Mouse (Mus musculus) limb, embryonic 10.5 days (tissue): ENCODE measurements around the gene Cd3d. TPM values are rescaled to one million over a fixed set of nuclear protein-coding genes. Genes with fewer than 3 reads are reported as not detected.

ENCODE experiments used
- DNase-seq: peaks from one replicate; pipeline ENCODE4 v3.0.0-alpha.2; 2017; ENCODE audit warnings: low spot score
- H3K27ac ChIP-seq: fragments of 300-500 bp; sonication (generic); 2 replicates; pipeline ENCODE4 v1.5.1; 2016; ENCODE audit warnings: mild to moderate bottlenecking
- H3K27me3 ChIP-seq: fragments of 300-500 bp; sonication (generic); 2 replicates; pipeline ENCODE4 v1.6.1; 2016; ENCODE audit warnings: low read depth, mild to moderate bottlenecking; ENCODE audit not compliant: poor library complexity, severe bottlenecking
- H3K36me3 ChIP-seq: fragments of 300-500 bp; sonication (generic); 2 replicates; pipeline ENCODE4 v1.6.1; 2016; ENCODE audit warnings: mild to moderate bottlenecking, moderate library complexity
- H3K4me1 ChIP-seq: fragments of 300-500 bp; sonication (generic); 2 replicates; pipeline ENCODE4 v1.6.1; 2016
- H3K4me3 ChIP-seq: fragments of 300-500 bp; sonication (generic); 2 replicates; pipeline ENCODE4 v1.5.1; 2016; ENCODE audit warnings: mild to moderate bottlenecking, moderate library complexity
- H3K9me3 ChIP-seq: fragments of 300-500 bp; sonication (generic); replicated peaks from 2 replicates; pipeline ENCODE4 v1.6.1; 2016; ENCODE audit warnings: mild to moderate bottlenecking
- WGBS: fragments of 180-500 bp; shearing (Covaris S2); methylation state at CpG from one replicate; pipeline ENCODE4 v1.1.7; 2016; 5-methylcytosine and 5-hydroxymethylcytosine counted together
- polyA plus RNA-seq: library from polyadenylated mRNA; unstranded; fragments of >200 nt; fragmentation: Nextera tagmentation; extraction: Ambion mirVana; gene quantifications from 2 replicates; pipeline ENCODE4 v1.2.1, GENCODE M21; 2016

The Cd3d gene
- polyA plus RNA-seq, 1 experiment from 2014 or later, result not detected

GRCm38 (mm10) chr9:44999171-44999570 lies 17.6 kb downstream of the Cd3d start:
- Histone ChIP-seq H3K9me3 (no peaks in the 10 kb centered on the region), H3K4me1 (no peaks in the 10 kb centered on the region), H3K36me3 (no peaks in the 10 kb centered on the region), H3K27me3 (no peaks in the 10 kb centered on the region), H3K27ac (no peak overlapping the region), H3K4me3 (no peak overlapping the region)
- no peak for DNase-seq
- 67% methylated on average over 6 of the region's 6 CpGs for WGBS

DNA sequence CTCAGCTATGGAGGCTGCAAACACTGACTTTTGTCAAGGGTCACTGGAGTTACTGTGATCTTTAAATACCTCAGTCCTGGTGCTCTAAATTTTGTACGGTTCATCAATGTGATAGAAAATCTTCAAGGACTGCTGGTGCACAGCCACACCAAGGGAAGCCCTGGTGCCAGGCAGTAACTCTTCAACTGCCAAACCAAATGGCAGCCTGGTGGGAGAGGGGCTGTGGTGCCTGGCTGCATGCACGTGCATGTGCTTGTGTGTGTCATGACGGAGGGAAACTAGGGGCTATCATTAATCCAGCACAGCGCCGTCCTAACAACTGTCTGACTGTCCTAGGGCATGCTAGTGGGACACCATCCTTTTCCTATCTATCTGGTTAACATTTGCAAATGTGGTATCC lies 18.2 kb downstream of the Cd3d start:
- Histone ChIP-seq H3K36me3 (no peaks in the 10 kb centered on the region), H3K27ac (no peak overlapping the region), H3K9me3 (no peaks in the 10 kb centered on the region), H3K4me3 (no peak overlapping the region), H3K27me3 (no peaks in the 10 kb centered on the region), H3K4me1 (no peaks in the 10 kb centered on the region)
- 79% methylated on average over 5 of the region's 5 CpGs for WGBS
- no peak for DNase-seq

- no peaks in the 10 kb centered on the region for H3K4me1 ChIP-seq
- H3K27me3 ChIP-seq, result no peaks in the 10 kb centered on the region
- no peaks in the 10 kb centered on the region for H3K9me3 ChIP-seq
- H3K4me3 ChIP-seq, result no peak overlapping the region
- H3K36me3 ChIP-seq, result no peaks in the 10 kb centered on the region
- no peak for DNase-seq
- no peak overlapping the region for H3K27ac ChIP-seq
- 71% methylated on average over 3 of the region's 3 CpGs for WGBS
These were observed 18.7 kb downstream of the Cd3d start for GRCm38 (mm10) chr9:45000249-45000648.

- Histone ChIP-seq H3K27ac (no peak overlapping the region), H3K4me1 (no peaks in the 10 kb centered on the region), H3K36me3 (no peaks in the 10 kb centered on the region), H3K9me3 (no peaks in the 10 kb centered on the region), H3K27me3 (0 out of 2 replicates have a peak, but pooled peaks cover 6% of the 10 kb centered on the region), H3K4me3 (no peak overlapping the region)
- DNase-seq, result no peak
- WGBS, result 80% methylated on average over 12 of the region's 12 CpGs
These were observed 25.8 kb downstream of the Cd3d start for GRCm38 (mm10) chr9:45007404-45007803.

- H3K4me1 ChIP-seq, result no peaks in the 10 kb centered on the region
- no peak overlapping the region for H3K27ac ChIP-seq
These were observed 26.8 kb downstream of the Cd3d start for GRCm38 (mm10) chr9:45008342-45008741.

GRCm38 (mm10) chr9:45009180-45010078 lies 27.8 kb downstream of the Cd3d start, which contains the start of gene Cd3e:
TSS of gene Cd3e (minus strand) at chr9:45009627.
- H3K27me3 ChIP-seq, result 0 out of 2 replicates have a peak, but pooled peaks cover 6% of the 10 kb centered on the region
- H3K36me3 ChIP-seq, result no peaks in the 10 kb centered on the region
- no peak for DNase-seq
- WGBS, result 88% methylated on average over 19 of the region's 19 CpGs
- no peak within 1 kb of the TSS for H3K4me3 ChIP-seq
- no peaks in the 10 kb centered on the region for H3K4me1 ChIP-seq
- no peaks in the 10 kb centered on the region for H3K9me3 ChIP-seq
- H3K27ac ChIP-seq, result no peak within 1 kb of the TSS

More at GRCm38 (mm10) chr9:45008342-45008741, 26.8 kb downstream of the Cd3d start:
- H3K9me3 ChIP-seq, result no peaks in the 10 kb centered on the region
- 89% methylated on average over 4 of the region's 4 CpGs for whole genome bisulfite sequencing
- no peaks in the 10 kb centered on the region for H3K36me3 ChIP-seq
- no peak overlapping the region for H3K4me3 ChIP-seq
- H3K27me3 ChIP-seq, result 0 out of 2 replicates have a peak, but pooled peaks cover 6% of the 10 kb centered on the region
- no peak for DNase-seq

GRCm38 (mm10) chr9:45010461-45010860 lies 28.9 kb downstream of the Cd3d start:
- no peak for DNase-seq
- H3K9me3 ChIP-seq, result no peaks in the 10 kb centered on the region
- H3K36me3 ChIP-seq, result no peaks in the 10 kb centered on the region
- 0 out of 2 replicates have a peak, but pooled peaks cover 6% of the 10 kb centered on the region for H3K27me3 ChIP-seq
- H3K27ac ChIP-seq, result no peak overlapping the region
- H3K4me3 ChIP-seq, result no peak overlapping the region
- no peaks in the 10 kb centered on the region for H3K4me1 ChIP-seq
- WGBS, result 74% methylated on average over 4 of the region's 4 CpGs

GRCm38 (mm10) chr9:45011291-45011690 lies 29.7 kb downstream of the Cd3d start:
- Histone ChIP-seq H3K36me3 (no peaks in the 10 kb centered on the region), H3K4me3 (no peak overlapping the region), H3K27me3 (0 out of 2 replicates have a peak, but pooled peaks cover 6% of the 10 kb centered on the region), H3K4me1 (no peaks in the 10 kb centered on the region), H3K27ac (no peak overlapping the region), H3K9me3 (no peaks in the 10 kb centered on the region)
- no peak for DNase-seq
- WGBS, result 58% methylated on average over 6 of the region's 6 CpGs

DNA sequence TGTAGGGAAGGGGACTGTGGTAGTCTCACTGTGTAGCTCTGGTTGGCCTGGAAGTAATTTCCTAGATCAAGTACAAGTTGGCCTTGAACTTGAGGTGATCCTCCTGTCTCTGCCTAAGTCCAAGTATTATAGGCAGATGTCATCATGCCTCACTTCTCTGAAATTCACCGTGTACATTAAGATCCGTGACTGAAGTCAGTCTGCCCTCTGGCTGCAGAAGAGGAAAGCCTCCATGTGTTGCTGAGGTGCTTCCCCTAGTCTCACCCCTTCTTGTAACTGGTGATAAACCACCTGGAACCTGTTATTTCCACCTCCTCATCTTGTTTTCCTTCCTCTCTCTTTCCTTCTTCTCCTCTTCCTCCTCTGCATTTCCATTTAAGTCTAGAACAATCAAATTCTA lies 33.3 kb downstream of the Cd3d start:
- WGBS, result 50% methylated on average over 2 of the region's 2 CpGs
- H3K4me1 ChIP-seq, result no peaks in the 10 kb centered on the region
- H3K27me3 ChIP-seq, result 0 out of 2 replicates have a peak, but pooled peaks cover 6% of the 10 kb centered on the region
- no peak overlapping the region for H3K27ac ChIP-seq
- no peak overlapping the region for H3K4me3 ChIP-seq
- DNase-seq, result no peak
- no peaks in the 10 kb centered on the region for H3K36me3 ChIP-seq
- H3K9me3 ChIP-seq, result no peaks in the 10 kb centered on the region

- no peak for DNase-seq
- Histone ChIP-seq H3K27ac (no peak overlapping the region), H3K27me3 (0 out of 2 replicates have a peak, but pooled peaks cover 6% of the 10 kb centered on the region), H3K4me1 (no peaks in the 10 kb centered on the region), H3K4me3 (no peak overlapping the region), H3K36me3 (no peaks in the 10 kb centered on the region), H3K9me3 (no peaks in the 10 kb centered on the region)
- WGBS, result 69% methylated on average over 3 of the region's 3 CpGs
These were observed 34.3 kb downstream of the Cd3d start for GRCm38 (mm10) chr9:45015841-45016240.

DNA sequence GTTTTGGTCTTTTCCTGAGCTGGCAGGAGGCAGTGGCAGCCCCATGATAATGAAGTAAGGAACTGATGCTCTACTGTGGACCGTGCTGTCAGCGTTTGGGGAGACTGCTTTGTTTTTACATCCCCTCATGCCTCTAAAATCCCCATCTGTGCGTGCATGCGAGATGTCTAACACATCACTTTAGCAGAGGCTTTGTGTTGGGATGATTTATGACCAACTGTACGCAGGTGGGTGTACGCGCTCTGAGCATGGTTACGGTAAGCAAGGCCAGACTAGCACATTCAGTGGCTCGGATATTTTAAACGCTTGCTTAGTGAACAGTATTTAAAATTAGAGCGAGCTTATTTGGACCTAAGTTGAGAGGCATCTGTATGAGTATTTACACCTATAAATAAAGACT lies 36.4 kb downstream of the Cd3d start:
- Histone ChIP-seq H3K27me3 (no peaks in the 10 kb centered on the region), H3K4me1 (no peaks in the 10 kb centered on the region), H3K9me3 (no peaks in the 10 kb centered on the region), H3K27ac (no peak overlapping the region), H3K4me3 (no peak overlapping the region), H3K36me3 (no peaks in the 10 kb centered on the region)
- DNase-seq, result no peak
- 85% methylated on average over 11 of the region's 11 CpGs for WGBS

DNA sequence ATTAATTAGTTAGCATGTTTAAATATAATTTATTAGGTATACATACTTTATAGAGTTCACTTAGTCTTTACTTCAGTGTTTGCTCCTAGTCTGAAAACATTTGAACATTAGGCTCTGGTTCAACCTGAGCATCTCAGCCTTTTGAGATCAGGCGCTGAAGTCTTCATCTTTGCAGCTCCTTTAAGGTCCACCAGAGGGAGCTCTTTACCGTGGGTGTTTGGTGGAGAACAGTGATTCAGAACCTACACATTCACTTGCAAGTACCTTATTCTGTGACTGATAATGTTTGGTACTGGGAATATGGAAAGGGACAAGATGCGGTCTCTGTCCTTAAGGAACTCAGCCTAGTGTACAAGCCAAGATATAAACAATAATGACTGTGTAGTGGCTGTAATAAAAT lies 41.2 kb downstream of the Cd3d start:
- peak; percentile 75 for DNase-seq
- Histone ChIP-seq H3K4me1 (no peaks in the 10 kb centered on the region), H3K4me3 (no peak overlapping the region), H3K36me3 (no peaks in the 10 kb centered on the region), H3K9me3 (no peaks in the 10 kb centered on the region), H3K27ac (no peak overlapping the region), H3K27me3 (no peaks in the 10 kb centered on the region)
- 16% methylated on average over 3 of the region's 3 CpGs for WGBS

GRCm38 (mm10) chr9:45023638-45024037 lies 42.1 kb downstream of the Cd3d start:
- no peaks in the 10 kb centered on the region for H3K4me1 ChIP-seq
- H3K9me3 ChIP-seq, result no peaks in the 10 kb centered on the region
- no peak overlapping the region for H3K27ac ChIP-seq
- DNase-seq, result no peak
- WGBS, result 67% methylated on average over 3 of the region's 3 CpGs
- H3K4me3 ChIP-seq, result no peak overlapping the region
- H3K27me3 ChIP-seq, result peaks cover under 1% of the 10 kb centered on the region; the same call in 1 of the 2 replicates
- no peaks in the 10 kb centered on the region for H3K36me3 ChIP-seq
